Mouse (Mus musculus): ENCODE results near the gene S1pr3.

DNA sequence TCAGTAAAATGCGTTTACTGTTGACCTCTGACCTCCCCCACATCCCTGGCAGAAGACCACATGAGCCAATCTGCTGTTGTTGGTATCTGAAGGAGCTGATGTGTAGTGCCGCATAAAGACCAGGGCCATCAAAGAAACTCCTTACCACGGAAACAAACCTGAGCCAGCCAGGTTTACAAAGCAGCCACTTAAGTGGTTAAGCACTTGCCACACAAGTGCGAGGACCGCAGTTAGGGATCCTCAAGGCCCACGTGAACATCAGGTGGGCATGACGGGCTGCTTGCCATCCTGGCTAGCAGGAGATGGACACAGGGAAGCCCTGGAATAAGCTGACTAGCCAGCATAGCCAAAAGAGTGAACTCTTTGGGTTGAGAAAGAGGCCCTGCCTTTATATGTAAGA, 45.0 kb upstream of the S1pr3 start:
- TF ChIP-seq CTCF (conservative IDR thresholded peaks at IDR 0.05; ENCODE audit: low read length) (no peak), NANOG (IDR thresholded peaks at IDR 0.05; ENCODE audit: borderline replicate concordance, low read length) (no peak), POU5F1 (IDR thresholded peaks at IDR 0.05; ENCODE audit: borderline replicate concordance, low read length) (no peak)
